Mouse (Mus musculus) T-helper 1 cell (primary cell): ENCODE results near the gene Olfr566.

Experiments used
- in situ Hi-C: fragments of 300-600 bp; cut with MboI, MseI; formaldehyde crosslinking; loops from one replicate; pipeline ENCODE4 v1.15.1; 2025; ENCODE audit warnings: high pct_unique_total_duplicates

Gene Olfr566

GRCm38 (mm10) chr7:102858665-102859064 is at the start of gene Olfr566:
Olfr566 (minus strand) TSS chr7:102858765.
- in situ Hi-C loops: no loop called here

- in situ Hi-C loops: no loop called here
Observed at GRCm38 (mm10) chr7:102890782-102891181, 32.2 kb upstream of the Olfr566 start, which contains the start of gene Olfr569. Olfr569 (minus strand) TSS chr7:102890882.

- in situ Hi-C loops: no loop called here
Observed at GRCm38 (mm10) chr7:102876822-102877221, 18.3 kb upstream of the Olfr566 start, which contains the start of gene Olfr568. Olfr568 (plus strand) TSS chr7:102877122.

- in situ Hi-C loops: no loop called here
Observed at GRCm38 (mm10) chr7:102855807-102856206, 2.8 kb downstream of the Olfr566 start.
